Mouse (Mus musculus): ENCODE data around the gene Klhl26. TPM values are rescaled to one million over a fixed set of nuclear protein-coding genes. Genes with fewer than 3 reads are reported as not detected.

Gene Klhl26
- polyA plus RNA-seq, 1 experiment from 2014 or later, result 24.4 TPM

DNA sequence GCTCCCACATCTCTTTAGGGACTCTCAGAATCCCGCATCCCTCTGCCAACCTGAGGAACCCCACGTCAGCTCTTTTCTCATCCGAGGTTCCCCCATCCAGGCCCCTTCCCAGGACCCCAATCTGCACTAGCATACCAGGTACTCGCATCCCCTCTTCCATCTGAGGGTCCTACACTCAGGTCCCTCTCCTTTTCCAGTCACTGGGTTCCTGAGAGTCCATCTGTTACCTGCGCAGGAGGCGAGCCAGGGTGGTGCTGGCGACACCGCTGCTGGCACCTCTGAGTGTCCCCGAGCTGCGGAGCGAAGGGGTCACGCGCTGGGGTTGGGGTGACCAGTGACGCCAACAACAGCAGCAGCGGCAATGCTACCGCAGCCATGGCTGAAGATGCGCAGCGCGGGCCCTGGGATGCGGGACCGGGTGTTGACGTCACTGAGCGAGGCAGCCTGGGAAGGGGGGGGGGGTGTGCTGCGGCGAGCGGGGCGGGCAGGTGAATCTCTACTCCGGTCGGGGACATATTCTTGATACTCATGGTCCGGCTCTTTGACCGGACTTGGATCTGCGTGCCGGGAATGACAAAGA is 10.3 kb upstream of the Klhl26 start, which contains the start of gene Tmem59l:
TSS of gene Tmem59l (minus strand) at position 418 of the 580 bp plus-strand sequence.
- TF ChIP-seq CTCF (IDR thresholded peaks at IDR 0.05; ENCODE audit: low read depth), result no peak
- Histone ChIP-seq H3K4me2 (peak within 1 kb of the TSS; percentile 63), H3K27ac (ENCODE audit: low read depth) (peak within 1 kb of the TSS; percentile 86), H3K9me3 (ENCODE audit: low read depth, low read length) (no peaks in the 10 kb centered on the region), H3K4me1 (ENCODE audit: insufficient read depth) (peaks cover 20% of the 10 kb centered on the region), H3K36me3 (ENCODE audit: insufficient read depth) (no peaks in the 10 kb centered on the region), H3K27me3 (ENCODE audit: insufficient read depth, low read length) (peaks cover 71% of the 10 kb centered on the region), H3K4me3 (ENCODE audit: low read depth, low read length) (peak within 1 kb of the TSS; percentile 32), H3K9ac (no peak within 1 kb of the TSS)
- no peak for ATAC-seq (ENCODE audit: insufficient read depth)
- WGBS, result 9% methylated on average over 33 of the region's 33 CpGs
- DNase-seq, result no peak

- Histone ChIP-seq H3K4me2 (no peak overlapping the region), H3K4me1 (ENCODE audit: insufficient read depth) (peaks cover 20% of the 10 kb centered on the region), H3K9me3 (ENCODE audit: low read depth, low read length) (no peaks in the 10 kb centered on the region), H3K27ac (ENCODE audit: low read depth) (no peak overlapping the region), H3K36me3 (ENCODE audit: insufficient read depth) (no peaks in the 10 kb centered on the region), H3K4me3 (ENCODE audit: low read depth, low read length) (no peak overlapping the region), H3K9ac (no peak overlapping the region), H3K27me3 (ENCODE audit: insufficient read depth, low read length) (peaks cover 63% of the 10 kb centered on the region)
- ATAC-seq (ENCODE audit: insufficient read depth), result no peak
- no peak for DNase-seq
- no peak for TF ChIP-seq CTCF (IDR thresholded peaks at IDR 0.05; ENCODE audit: low read depth)
- WGBS, result 47% methylated on average over 7 of the region's 7 CpGs
Observed at GRCm38 (mm10) chr8:70486191-70486681, 9.5 kb upstream of the Klhl26 start.

DNA sequence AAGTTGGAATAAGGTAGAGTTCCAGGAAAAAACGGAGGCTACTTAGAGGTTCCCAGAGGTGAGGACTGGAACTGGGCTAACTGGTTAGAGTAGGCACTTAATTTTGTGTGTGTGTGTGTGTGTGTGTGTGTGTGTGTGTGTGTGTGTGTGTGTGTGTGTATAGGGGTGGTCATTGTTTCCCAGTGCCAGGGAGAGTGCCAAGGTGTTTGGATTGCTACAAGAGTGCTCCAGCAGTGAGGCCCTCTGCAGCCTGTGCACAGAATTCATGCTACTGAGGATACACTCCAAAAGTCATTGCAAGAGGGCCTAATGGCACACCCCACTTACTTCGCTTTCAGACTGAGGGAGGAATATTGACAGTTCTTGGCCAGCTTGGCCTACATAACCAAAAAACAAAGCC is 6.2 kb upstream of the Klhl26 start:
- H3K4me2 ChIP-seq, result no peak overlapping the region
- H3K9me3 ChIP-seq (ENCODE audit: low read depth, low read length), result no peaks in the 10 kb centered on the region
- 43% methylated on average over 2 of the region's 2 CpGs for WGBS
- H3K36me3 ChIP-seq (ENCODE audit: insufficient read depth), result no peaks in the 10 kb centered on the region
- H3K9ac ChIP-seq, result no peak overlapping the region
- peak; percentile 68 for ATAC-seq (ENCODE audit: insufficient read depth)
- DNase-seq, result no peak
- no peak for TF ChIP-seq CTCF (IDR thresholded peaks at IDR 0.05; ENCODE audit: low read depth)
- H3K4me3 ChIP-seq (ENCODE audit: low read depth, low read length), result no peak overlapping the region
- peaks cover 8% of the 10 kb centered on the region; the same call in 1 of the 2 replicates for H3K4me1 ChIP-seq (ENCODE audit: insufficient read depth)
- peaks cover 30% of the 10 kb centered on the region for H3K27me3 ChIP-seq (ENCODE audit: insufficient read depth, low read length)
- H3K27ac ChIP-seq (ENCODE audit: low read depth), result peak overlapping the region; percentile 61; the same call in 1 of the 2 replicates

- TF ChIP-seq CTCF (IDR thresholded peaks at IDR 0.05; ENCODE audit: low read depth), result no peak
- peaks cover 23% of the 10 kb centered on the region for H3K27me3 ChIP-seq (ENCODE audit: insufficient read depth, low read length)
- H3K4me2 ChIP-seq, result no peak overlapping the region
- no peak overlapping the region for H3K9ac ChIP-seq
- WGBS, result 61% methylated on average over 3 of the region's 3 CpGs
- H3K36me3 ChIP-seq (ENCODE audit: insufficient read depth), result no peaks in the 10 kb centered on the region
- peaks cover 4% of the 10 kb centered on the region; the same call in 1 of the 2 replicates for H3K4me1 ChIP-seq (ENCODE audit: insufficient read depth)
- DNase-seq (no peak), ATAC-seq (ENCODE audit: insufficient read depth) (no peak)
- no peak overlapping the region for H3K4me3 ChIP-seq (ENCODE audit: low read depth, low read length)
- H3K27ac ChIP-seq (ENCODE audit: low read depth), result no peak overlapping the region
- H3K9me3 ChIP-seq (ENCODE audit: low read depth, low read length), result no peaks in the 10 kb centered on the region
Observed at GRCm38 (mm10) chr8:70481908-70482307, 5.1 kb upstream of the Klhl26 start.

DNA sequence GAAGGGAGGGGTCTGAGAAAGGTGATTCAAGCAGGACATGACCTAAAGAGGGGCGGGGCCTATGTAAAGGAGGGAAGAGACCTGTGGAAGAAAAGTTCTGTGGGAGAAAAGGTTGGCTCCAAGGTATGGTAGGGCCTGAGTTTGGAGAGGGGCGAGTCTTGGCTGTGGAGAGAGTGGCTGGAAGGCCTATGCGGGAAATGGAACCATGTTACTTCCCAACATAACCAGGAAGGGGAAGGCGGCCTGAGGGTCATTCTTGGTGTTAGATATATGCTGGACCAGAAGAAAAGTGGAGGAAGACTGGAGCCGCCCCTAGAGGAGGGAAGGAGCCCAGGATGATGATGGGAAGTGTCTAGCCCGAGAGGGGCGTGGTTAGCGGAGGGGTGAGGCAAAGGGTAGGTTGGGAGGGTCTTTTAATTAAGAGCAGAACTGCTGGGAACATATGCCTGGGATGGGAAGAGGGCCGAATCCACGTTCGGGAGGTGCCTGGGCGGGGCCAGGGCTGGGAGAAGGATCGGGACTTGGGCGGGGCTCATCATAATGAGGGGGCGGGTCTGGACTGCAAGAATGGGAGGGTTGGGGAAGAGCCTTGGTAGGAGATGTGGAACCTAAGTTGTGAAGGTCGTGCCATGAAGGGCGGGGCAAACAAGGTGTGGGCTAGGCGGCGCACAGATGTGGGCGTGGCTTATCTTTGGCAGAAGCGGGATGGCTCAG is 658 bp upstream of the Klhl26 start:
- Histone ChIP-seq H3K27ac (ENCODE audit: low read depth) (peak overlapping the region; percentile 31), H3K9me3 (ENCODE audit: low read depth, low read length) (no peaks in the 10 kb centered on the region), H3K27me3 (ENCODE audit: insufficient read depth, low read length) (no peaks in the 10 kb centered on the region; the same call in 1 of the 2 replicates), H3K9ac (no peak overlapping the region), H3K4me2 (peak overlapping the region; percentile 79), H3K4me3 (ENCODE audit: low read depth, low read length) (peak overlapping the region; percentile 70), H3K4me1 (ENCODE audit: insufficient read depth) (peaks cover 3% of the 10 kb centered on the region; the same call in 1 of the 2 replicates), H3K36me3 (ENCODE audit: insufficient read depth) (0 out of 2 replicates have a peak, but pooled peaks cover 2% of the 10 kb centered on the region)
- 2% methylated on average over 21 of the region's 21 CpGs for WGBS
- DNase-seq, result peak; percentile 57
- TF ChIP-seq CTCF (IDR thresholded peaks at IDR 0.05; ENCODE audit: low read depth), result no peak
- peak; percentile 43 for ATAC-seq (ENCODE audit: insufficient read depth)

GRCm38 (mm10) chr8:70471856-70472255 is 4.9 kb downstream of the Klhl26 start:
- Histone ChIP-seq H3K9ac (no peak overlapping the region), H3K4me1 (ENCODE audit: insufficient read depth) (peaks cover 5% of the 10 kb centered on the region; the same call in 1 of the 2 replicates), H3K36me3 (ENCODE audit: insufficient read depth) (0 out of 2 replicates have a peak, but pooled peaks cover 4% of the 10 kb centered on the region), H3K27me3 (ENCODE audit: insufficient read depth, low read length) (no peaks in the 10 kb centered on the region), H3K9me3 (ENCODE audit: low read depth, low read length) (no peaks in the 10 kb centered on the region), H3K4me3 (ENCODE audit: low read depth, low read length) (no peak overlapping the region), H3K27ac (ENCODE audit: low read depth) (no peak overlapping the region), H3K4me2 (no peak overlapping the region)
- ATAC-seq (ENCODE audit: insufficient read depth), result no peak
- no peak for TF ChIP-seq CTCF (IDR thresholded peaks at IDR 0.05; ENCODE audit: low read depth)
- no peak for DNase-seq
- 96% methylated on average over 7 of the region's 7 CpGs for WGBS

GRCm38 (mm10) chr8:70469938-70470337 is 6.8 kb downstream of the Klhl26 start:
- TF ChIP-seq CTCF (IDR thresholded peaks at IDR 0.05; ENCODE audit: low read depth), result no peak
- 0 out of 2 replicates have a peak, but pooled peaks cover 4% of the 10 kb centered on the region for H3K36me3 ChIP-seq (ENCODE audit: insufficient read depth)
- H3K9ac ChIP-seq, result no peak overlapping the region
- no peak overlapping the region for H3K4me2 ChIP-seq
- no peak for ATAC-seq (ENCODE audit: insufficient read depth)
- H3K4me1 ChIP-seq (ENCODE audit: insufficient read depth), result 0 out of 2 replicates have a peak, but pooled peaks cover 3% of the 10 kb centered on the region
- no peaks in the 10 kb centered on the region for H3K9me3 ChIP-seq (ENCODE audit: low read depth, low read length)
- WGBS, result 63% methylated on average over 2 of the region's 2 CpGs
- H3K27ac ChIP-seq (ENCODE audit: low read depth), result no peak overlapping the region
- no peak overlapping the region for H3K4me3 ChIP-seq (ENCODE audit: low read depth, low read length)
- no peak for DNase-seq
- H3K27me3 ChIP-seq (ENCODE audit: insufficient read depth, low read length), result no peaks in the 10 kb centered on the region

Measured in lung, embryonic 14.5 days (tissue).